Mouse (Mus musculus) olfactory bulb, adult 2 months (tissue): ENCODE results near the gene Ecd.

Source experiments
- CTCF ChIP-seq: fragments of 200-500 bp; IDR thresholded peaks from 2 replicates; pipeline ENCODE4 v1.5.1; 2012; ENCODE audit warnings: low read depth, mild to moderate bottlenecking, low read length, moderate library complexity; ENCODE audit not compliant: insufficient read depth
- POLR2A ChIP-seq: fragments of 200-500 bp; IDR thresholded peaks from 2 replicates; pipeline ENCODE4 v1.6.1; 2012; ENCODE audit warnings: mild to moderate bottlenecking, low read depth, low read length, moderate library complexity; ENCODE audit not compliant: insufficient read depth

GRCm38 (mm10) chr14:20345885-20346284 is 2.0 kb downstream of the Ecd start:
- TF ChIP-seq CTCF (no peak), POLR2A (no peak)
